Mouse (Mus musculus): ENCODE results near the gene Ino80.

The Ino80 gene

DNA sequence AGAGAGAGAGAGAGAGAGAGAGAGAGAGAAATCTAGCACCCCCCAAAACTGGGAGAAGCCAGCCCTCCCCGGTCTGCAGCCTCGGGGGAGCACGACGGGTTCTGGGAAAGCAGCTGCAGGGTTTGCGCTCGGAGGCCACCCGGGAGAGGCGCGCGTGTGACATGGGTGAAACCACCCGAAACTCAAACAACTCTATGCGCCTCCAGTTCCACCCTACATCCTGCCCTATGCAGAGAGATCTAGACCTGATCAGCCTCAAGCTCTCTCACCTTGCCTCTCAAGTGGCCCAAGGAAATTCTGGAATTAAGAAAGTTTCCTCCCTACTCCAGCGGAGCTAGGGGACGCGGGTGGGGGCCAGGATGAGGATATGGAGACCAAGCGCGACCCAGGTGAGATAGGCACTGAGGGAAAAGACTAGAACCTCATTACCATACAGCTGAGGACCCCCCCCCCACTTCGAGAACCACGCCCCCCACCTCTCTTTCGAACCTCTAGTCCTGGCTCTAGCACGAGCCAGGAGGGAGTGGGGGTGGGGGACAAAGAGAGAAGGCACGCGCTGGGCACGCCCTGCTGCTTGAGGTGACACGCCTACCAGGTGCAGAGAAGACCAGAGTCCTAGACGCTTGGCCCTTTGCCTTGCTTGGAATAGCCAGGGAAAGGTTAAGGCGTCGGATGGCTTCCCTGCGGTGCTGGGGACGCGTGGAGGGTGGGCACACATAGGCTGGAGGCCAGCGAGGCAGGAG is 152.7 kb downstream of the Ino80 start:
- no peak for DNase-seq (ENCODE audit: low read depth, low spot score)

GRCm38 (mm10) chr2:119323866-119324575 is 153.5 kb downstream of the Ino80 start:
- no peak for DNase-seq (ENCODE audit: low read depth, low spot score)
